Mouse (Mus musculus) stomach, postnatal 0 days (tissue): Measurements from ENCODE around the gene Mvk.

Experiments
- CTCF ChIP-seq: IDR thresholded peaks from 2 replicates; pipeline ENCODE4 v1.5.1; 2016; ENCODE audit warnings: antibody characterized with exemption, low read depth, mild to moderate bottlenecking, moderate library complexity
- EP300 ChIP-seq: optimal IDR thresholded peaks from 2 replicates; pipeline ENCODE3; 2016; ENCODE audit warnings: antibody characterized with exemption

- TF ChIP-seq CTCF (no peak), EP300 (no peak)
Observed at GRCm38 (mm10) chr5:114413067-114413735, 30.9 kb upstream of the Mvk start.
